Mouse (Mus musculus) kidney, adult 2 months (tissue): ENCODE results near the gene Atp2b2.

Source experiments
- CTCF ChIP-seq: fragments of 200-500 bp; conservative IDR thresholded peaks from 2 replicates; pipeline ENCODE4 v1.5.1; 2011; ENCODE audit warnings: low read depth, mild to moderate bottlenecking, control low read depth, low read length, moderate library complexity, mixed read lengths; ENCODE audit not compliant: insufficient read depth, insufficient read length
- POLR2A ChIP-seq: fragments of 200-500 bp; IDR thresholded peaks from one replicate; pipeline ENCODE4 v1.6.1; 2011; ENCODE audit warnings: low read depth, low read length, control low read depth

- TF ChIP-seq POLR2A (no peak), CTCF (no peak)
Observed at GRCm38 (mm10) chr6:113747284-113747683, 295.1 kb downstream of the Atp2b2 start.
